Mouse (Mus musculus): ENCODE measurements at regions not wholly inside any gene's neighbourhood (a gene's known extent, or its start where the extent isn't known, plus 50 kb on each side); places are given as distances from the start of the nearest gene placed in this dataset.

DNA sequence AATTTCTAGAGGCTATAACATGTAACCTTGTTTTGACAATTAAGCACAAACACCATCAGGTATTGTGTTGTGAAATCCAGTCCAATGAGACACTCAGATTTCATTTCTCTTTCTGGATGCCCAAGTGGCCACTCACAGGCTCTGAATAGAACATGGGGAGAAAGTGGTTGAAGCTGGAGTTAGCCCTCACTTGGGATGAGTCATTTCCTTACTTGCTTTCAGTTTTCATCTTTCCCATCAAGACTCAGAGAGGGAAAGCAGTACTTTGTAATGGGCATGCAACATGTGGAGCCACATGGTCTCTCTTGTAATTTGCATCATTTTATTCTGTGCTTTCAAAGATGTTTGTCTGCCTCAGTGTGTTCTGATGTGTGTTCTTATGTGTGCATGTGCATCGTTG, 167.6 kb upstream of the Tom1l1 start:
- 86% methylated on average over 1 of the region's 1 CpGs for WGBS
- Histone ChIP-seq H3K4me1 (ENCODE audit: control insufficient read depth, insufficient read depth, low read length) (no peaks in the 10 kb centered on the region), H3K4me2 (ENCODE audit: low read length) (no peak overlapping the region), H3K27ac (ENCODE audit: low read depth, low read length) (no peak overlapping the region), H3K9ac (ENCODE audit: low read length) (no peak overlapping the region), H3K9me3 (replicated peaks; ENCODE audit: control insufficient read depth, low read length) (no peaks in the 10 kb centered on the region), H3K27me3 (replicated peaks; ENCODE audit: control insufficient read depth, insufficient read depth, low read length) (no peaks in the 10 kb centered on the region), H3K36me3 (ENCODE audit: control insufficient read depth, insufficient read depth, low read length) (no peaks in the 10 kb centered on the region), H3K4me3 (ENCODE audit: low read depth, low read length) (no peak overlapping the region)
- ATAC-seq = no peak
- no peak for DNase-seq (ENCODE audit: low spot score)

DNA sequence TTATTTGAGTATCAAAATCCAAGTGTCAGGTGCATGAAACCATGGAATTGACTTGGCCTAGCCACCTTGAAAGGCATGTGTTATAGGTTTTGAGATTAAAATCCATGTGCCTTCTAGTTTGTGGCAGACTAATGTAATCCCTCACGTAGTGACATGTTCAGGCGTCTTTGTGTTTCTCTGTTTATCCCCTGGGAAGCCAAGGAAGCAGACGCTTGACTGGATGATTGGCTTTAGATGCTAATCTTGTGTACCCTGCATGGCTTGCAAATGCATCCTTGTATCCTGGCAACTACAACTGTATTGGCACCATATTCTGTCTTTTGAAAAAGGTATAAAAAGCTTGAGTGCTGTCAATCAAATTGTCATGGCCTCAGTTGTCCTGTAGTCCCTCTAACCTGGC, 167.2 kb upstream of the Tom1l1 start:
- no peak for ATAC-seq
- Histone ChIP-seq H3K27ac (ENCODE audit: low read depth, low read length) (no peak overlapping the region), H3K4me1 (ENCODE audit: control insufficient read depth, insufficient read depth, low read length) (no peaks in the 10 kb centered on the region), H3K9me3 (replicated peaks; ENCODE audit: control insufficient read depth, low read length) (no peaks in the 10 kb centered on the region), H3K27me3 (replicated peaks; ENCODE audit: control insufficient read depth, insufficient read depth, low read length) (no peaks in the 10 kb centered on the region), H3K4me2 (ENCODE audit: low read length) (no peak overlapping the region), H3K4me3 (ENCODE audit: low read depth, low read length) (no peak overlapping the region), H3K9ac (ENCODE audit: low read length) (no peak overlapping the region), H3K36me3 (ENCODE audit: control insufficient read depth, insufficient read depth, low read length) (no peaks in the 10 kb centered on the region)
- 42% methylated on average over 3 of the region's 3 CpGs for WGBS
- DNase-seq (ENCODE audit: low spot score) = peak; percentile 47

DNA sequence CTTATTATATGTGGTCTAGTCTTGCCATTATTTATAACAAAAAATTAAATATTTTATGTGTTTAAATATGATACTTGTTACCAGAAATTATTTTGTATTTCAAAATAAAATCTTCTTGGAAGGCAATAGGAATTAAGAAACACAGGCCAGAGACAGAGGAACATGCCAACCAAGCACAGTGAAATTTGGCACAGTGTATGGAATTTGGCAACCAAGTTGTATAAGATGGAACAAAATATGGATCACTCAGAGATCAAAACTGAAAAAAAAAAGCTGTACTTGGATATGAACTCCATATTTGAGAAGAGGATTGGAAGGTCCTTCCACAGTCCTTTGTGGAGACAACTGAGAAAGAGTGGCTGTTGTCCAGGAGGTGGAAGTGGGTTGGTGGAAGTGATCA, 163.1 kb upstream of the Tom1l1 start:
- H3K36me3 ChIP-seq (ENCODE audit: control insufficient read depth, insufficient read depth, low read length) = no peaks in the 10 kb centered on the region
- ATAC-seq = no peak
- no peak overlapping the region for H3K27ac ChIP-seq (ENCODE audit: low read depth, low read length)
- H3K4me1 ChIP-seq (ENCODE audit: control insufficient read depth, insufficient read depth, low read length) = no peaks in the 10 kb centered on the region
- H3K4me3 ChIP-seq (ENCODE audit: low read depth, low read length) = no peak overlapping the region
- H3K9ac ChIP-seq (ENCODE audit: low read length) = no peak overlapping the region
- DNase-seq (ENCODE audit: low spot score) = peak; percentile 44
- no peaks in the 10 kb centered on the region for H3K9me3 ChIP-seq (replicated peaks; ENCODE audit: control insufficient read depth, low read length)
- no peaks in the 10 kb centered on the region for H3K27me3 ChIP-seq (replicated peaks; ENCODE audit: control insufficient read depth, insufficient read depth, low read length)
- H3K4me2 ChIP-seq (ENCODE audit: low read length) = no peak overlapping the region

DNA sequence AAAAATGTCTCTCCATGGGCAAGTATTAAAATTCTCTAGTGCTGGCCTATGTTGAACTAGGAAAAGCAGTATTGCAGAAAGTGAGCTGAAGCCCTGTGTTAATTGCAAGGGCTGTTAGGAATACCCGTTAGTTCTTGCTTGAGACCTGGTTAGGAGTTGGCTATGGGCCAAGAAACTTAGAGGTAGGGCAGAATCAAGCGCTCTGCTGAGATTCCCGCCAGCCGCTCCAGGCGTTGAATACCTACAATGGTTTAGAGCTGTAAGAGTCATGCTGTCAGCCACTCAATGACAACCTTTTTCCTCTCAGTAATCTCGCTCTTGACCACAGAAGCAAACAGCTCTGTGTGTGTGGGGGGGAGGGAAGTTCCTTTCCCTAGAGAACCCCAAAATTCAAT, 156.8 kb upstream of the Tom1l1 start:
- no peak overlapping the region for H3K27ac ChIP-seq (ENCODE audit: low read depth, low read length)
- no peaks in the 10 kb centered on the region for H3K36me3 ChIP-seq (ENCODE audit: control insufficient read depth, insufficient read depth, low read length)
- no peak for ATAC-seq
- H3K4me1 ChIP-seq (ENCODE audit: control insufficient read depth, insufficient read depth, low read length) = no peaks in the 10 kb centered on the region
- no peak overlapping the region for H3K9ac ChIP-seq (ENCODE audit: low read length)
- no peak overlapping the region for H3K4me2 ChIP-seq (ENCODE audit: low read length)
- H3K9me3 ChIP-seq (replicated peaks; ENCODE audit: control insufficient read depth, low read length) = peaks cover 9% of the 10 kb centered on the region
- H3K27me3 ChIP-seq (replicated peaks; ENCODE audit: control insufficient read depth, insufficient read depth, low read length) = no peaks in the 10 kb centered on the region
- H3K4me3 ChIP-seq (ENCODE audit: low read depth, low read length) = no peak overlapping the region
- DNase-seq (ENCODE audit: low spot score) = peak; percentile 20
- 42% methylated on average over 6 of the region's 6 CpGs for WGBS

DNA sequence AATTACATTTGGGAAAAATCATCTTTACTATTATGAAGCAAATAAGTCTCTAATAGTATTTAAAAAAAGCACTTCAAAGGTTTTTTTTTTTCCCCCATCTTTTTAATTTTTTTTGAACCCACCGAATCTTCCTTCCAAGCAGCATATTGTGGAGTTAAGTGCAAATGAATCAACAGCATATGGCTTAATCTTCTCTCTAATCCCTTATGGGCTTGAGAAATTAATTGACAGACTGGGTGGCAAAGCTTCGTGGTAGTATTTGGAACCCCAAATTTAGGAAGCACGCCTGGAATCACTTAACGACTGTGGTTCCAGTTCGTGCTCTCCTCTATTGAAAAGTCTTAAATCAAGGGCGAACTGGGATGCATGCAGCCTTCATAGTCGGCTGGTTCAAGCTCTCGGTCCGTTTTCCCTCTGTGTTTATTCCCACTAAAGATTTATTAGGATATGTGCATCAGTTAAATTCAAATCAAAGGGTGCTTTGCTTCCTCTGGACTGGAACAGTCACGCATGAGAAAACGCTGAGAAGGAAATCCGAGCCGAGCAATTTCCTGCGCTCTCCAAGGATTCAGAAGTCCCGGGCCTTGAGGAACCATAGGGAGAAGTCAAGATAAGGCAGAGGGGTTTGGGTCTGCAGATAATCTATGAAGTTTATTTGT, 156.2 kb upstream of the Tom1l1 start:
- Histone ChIP-seq H3K9ac (ENCODE audit: low read length) (no peak overlapping the region), H3K9me3 (replicated peaks; ENCODE audit: control insufficient read depth, low read length) (peaks cover 9% of the 10 kb centered on the region), H3K27ac (ENCODE audit: low read depth, low read length) (no peak overlapping the region), H3K4me3 (ENCODE audit: low read depth, low read length) (no peak overlapping the region), H3K27me3 (replicated peaks; ENCODE audit: control insufficient read depth, insufficient read depth, low read length) (no peaks in the 10 kb centered on the region), H3K4me1 (ENCODE audit: control insufficient read depth, insufficient read depth, low read length) (no peaks in the 10 kb centered on the region), H3K4me2 (ENCODE audit: low read length) (no peak overlapping the region), H3K36me3 (ENCODE audit: control insufficient read depth, insufficient read depth, low read length) (no peaks in the 10 kb centered on the region)
- DNase-seq (ENCODE audit: low spot score) = peak; percentile 53
- ATAC-seq = no peak
- 70% methylated on average over 15 of the region's 15 CpGs for WGBS

DNA sequence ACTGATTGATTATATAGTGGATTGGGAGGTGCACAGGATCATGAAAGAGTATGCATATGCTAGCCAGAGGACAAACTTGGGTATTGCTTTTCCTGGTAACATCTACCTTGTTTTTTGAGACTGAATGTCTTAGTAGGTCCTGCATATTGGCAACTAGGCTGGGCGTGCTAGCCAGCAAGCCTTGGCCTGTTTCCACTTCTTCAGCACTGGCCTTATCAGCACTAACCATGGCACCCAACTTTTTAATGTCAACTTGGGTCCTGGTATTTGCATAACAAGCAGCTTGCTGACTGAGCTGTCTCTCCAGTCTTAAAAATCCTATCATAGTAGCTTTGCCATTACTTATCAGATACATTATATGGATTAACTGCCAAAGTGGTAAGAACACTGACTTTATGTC, 150.0 kb upstream of the Tom1l1 start:
- Histone ChIP-seq H3K4me3 (ENCODE audit: low read depth, low read length) (no peak overlapping the region), H3K36me3 (ENCODE audit: control insufficient read depth, insufficient read depth, low read length) (no peaks in the 10 kb centered on the region), H3K27me3 (replicated peaks; ENCODE audit: control insufficient read depth, insufficient read depth, low read length) (no peaks in the 10 kb centered on the region), H3K9me3 (replicated peaks; ENCODE audit: control insufficient read depth, low read length) (peaks cover 8% of the 10 kb centered on the region), H3K4me2 (ENCODE audit: low read length) (no peak overlapping the region), H3K9ac (ENCODE audit: low read length) (no peak overlapping the region), H3K4me1 (ENCODE audit: control insufficient read depth, insufficient read depth, low read length) (no peaks in the 10 kb centered on the region), H3K27ac (ENCODE audit: low read depth, low read length) (no peak overlapping the region)
- no peak for ATAC-seq
- WGBS = 86% methylated on average over 1 of the region's 1 CpGs
- DNase-seq (ENCODE audit: low spot score) = no peak

DNA sequence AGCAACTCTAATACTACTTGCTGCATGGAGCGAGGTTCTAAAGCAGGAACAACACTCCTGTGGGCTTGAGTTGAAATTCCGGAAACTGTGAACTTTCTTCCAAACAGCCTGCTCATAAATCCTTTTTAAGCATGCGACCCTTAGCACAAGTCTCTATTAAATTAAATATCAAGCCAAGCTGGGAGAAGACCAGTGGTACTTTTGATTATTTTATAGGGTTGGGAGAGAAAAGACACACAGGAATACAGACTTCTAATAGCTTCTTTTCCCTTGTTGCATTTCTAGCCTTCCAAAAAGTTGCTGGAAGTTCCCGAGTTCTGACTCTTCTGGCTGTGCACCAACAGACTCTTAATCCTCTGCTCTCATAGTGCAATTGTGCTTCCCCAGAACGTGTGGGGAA, 136.6 kb upstream of the Tom1l1 start:
- H3K9ac ChIP-seq (ENCODE audit: low read length) = no peak overlapping the region
- no peaks in the 10 kb centered on the region for H3K4me1 ChIP-seq (ENCODE audit: control insufficient read depth, insufficient read depth, low read length)
- H3K4me3 ChIP-seq (ENCODE audit: low read depth, low read length) = no peak overlapping the region
- H3K9me3 ChIP-seq (replicated peaks; ENCODE audit: control insufficient read depth, low read length) = no peaks in the 10 kb centered on the region
- H3K27me3 ChIP-seq (replicated peaks; ENCODE audit: control insufficient read depth, insufficient read depth, low read length) = no peaks in the 10 kb centered on the region
- ATAC-seq = no peak
- H3K36me3 ChIP-seq (ENCODE audit: control insufficient read depth, insufficient read depth, low read length) = no peaks in the 10 kb centered on the region
- 68% methylated on average over 5 of the region's 5 CpGs for WGBS
- H3K4me2 ChIP-seq (ENCODE audit: low read length) = no peak overlapping the region
- DNase-seq (ENCODE audit: low spot score) = no peak
- H3K27ac ChIP-seq (ENCODE audit: low read depth, low read length) = no peak overlapping the region

DNA sequence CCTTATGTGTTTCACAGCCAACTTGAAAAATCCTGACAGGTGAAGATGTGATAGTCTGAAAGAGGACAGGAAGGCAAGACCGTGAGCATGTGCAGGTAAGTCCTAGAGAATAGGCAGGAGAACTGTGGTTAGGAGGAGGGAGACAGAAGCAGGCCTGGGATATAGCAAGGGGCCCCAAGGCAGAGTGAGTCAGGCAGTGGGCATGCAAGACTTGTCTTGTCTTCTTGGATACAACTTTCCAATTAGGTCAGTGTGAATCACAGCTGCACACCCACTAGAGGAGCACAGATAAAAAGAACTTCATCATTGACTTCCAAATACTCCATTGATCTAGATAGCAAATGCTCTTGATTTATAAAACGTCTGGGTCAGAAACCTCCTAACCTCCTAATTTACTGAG, 128.6 kb upstream of the Tom1l1 start:
- no peak overlapping the region for H3K9ac ChIP-seq (ENCODE audit: low read length)
- no peaks in the 10 kb centered on the region for H3K27me3 ChIP-seq (replicated peaks; ENCODE audit: control insufficient read depth, insufficient read depth, low read length)
- no peak overlapping the region for H3K4me3 ChIP-seq (ENCODE audit: low read depth, low read length)
- DNase-seq (ENCODE audit: low spot score) (no peak), ATAC-seq (no peak)
- 84% methylated on average over 2 of the region's 2 CpGs for WGBS
- H3K36me3 ChIP-seq (ENCODE audit: control insufficient read depth, insufficient read depth, low read length) = no peaks in the 10 kb centered on the region
- H3K9me3 ChIP-seq (replicated peaks; ENCODE audit: control insufficient read depth, low read length) = no peaks in the 10 kb centered on the region
- H3K27ac ChIP-seq (ENCODE audit: low read depth, low read length) = no peak overlapping the region
- H3K4me1 ChIP-seq (ENCODE audit: control insufficient read depth, insufficient read depth, low read length) = no peaks in the 10 kb centered on the region
- no peak overlapping the region for H3K4me2 ChIP-seq (ENCODE audit: low read length)

DNA sequence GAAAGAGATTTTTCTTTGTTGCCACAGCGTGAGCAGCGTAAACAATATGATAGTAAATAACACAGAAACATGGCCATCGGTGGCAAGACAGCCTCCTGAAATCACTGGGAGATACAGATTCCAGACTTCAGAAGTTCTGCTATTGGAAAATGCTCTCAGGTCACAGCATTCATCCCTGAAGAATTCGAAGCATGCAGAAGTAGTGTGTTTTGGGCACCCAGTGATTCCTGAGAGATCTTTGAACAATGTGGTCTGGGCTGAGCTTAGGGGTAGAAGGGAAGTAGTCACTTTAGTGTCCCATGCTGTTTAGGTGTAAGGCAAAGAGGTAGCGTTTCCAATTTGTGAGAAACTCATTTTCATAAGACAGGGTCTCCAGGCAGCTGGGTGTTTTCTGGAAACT, 126.3 kb upstream of the Tom1l1 start:
- DNase-seq (ENCODE audit: low spot score) = no peak

More for the DNA sequence above, 126.3 kb upstream of the Tom1l1 start:
- Histone ChIP-seq H3K9ac (ENCODE audit: low read length) (no peak overlapping the region), H3K4me2 (ENCODE audit: low read length) (no peak overlapping the region), H3K27ac (ENCODE audit: low read depth, low read length) (no peak overlapping the region), H3K9me3 (replicated peaks; ENCODE audit: control insufficient read depth, low read length) (no peaks in the 10 kb centered on the region), H3K36me3 (ENCODE audit: control insufficient read depth, insufficient read depth, low read length) (no peaks in the 10 kb centered on the region), H3K4me1 (ENCODE audit: control insufficient read depth, insufficient read depth, low read length) (no peaks in the 10 kb centered on the region), H3K4me3 (ENCODE audit: low read depth, low read length) (no peak overlapping the region), H3K27me3 (replicated peaks; ENCODE audit: control insufficient read depth, insufficient read depth, low read length) (no peaks in the 10 kb centered on the region)
- ATAC-seq = no peak
- 89% methylated on average over 5 of the region's 5 CpGs for WGBS
